Mouse (Mus musculus): ENCODE data around the gene F5.

DNA sequence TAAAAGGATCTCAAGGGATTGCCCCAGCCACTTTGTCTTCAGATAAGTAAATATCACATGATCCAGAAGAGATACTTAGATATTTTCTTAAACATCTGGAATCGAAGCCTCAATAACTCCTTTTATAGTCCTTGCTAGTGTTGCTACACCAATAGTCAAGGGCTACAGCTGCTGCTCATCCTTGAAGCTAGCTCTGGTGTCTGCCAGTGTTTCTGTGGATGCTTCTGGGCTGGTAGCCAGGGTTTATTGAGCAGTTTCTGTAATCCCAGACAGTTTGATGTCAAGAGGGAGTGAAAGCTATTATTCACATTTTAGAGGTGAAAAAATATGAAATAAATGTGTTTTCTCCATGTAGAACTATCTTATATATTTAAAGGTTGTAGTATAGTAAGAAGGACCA lies 19.0 kb upstream of the F5 start:
- no peak for TF ChIP-seq CTCF (IDR thresholded peaks at IDR 0.05; ENCODE audit: low read depth)
- no peak for TF ChIP-seq EP300 (optimal IDR thresholded peaks at IDR 0.05)
